Mouse (Mus musculus) spleen, adult 18-20 months (tissue): ENCODE data around the gene Mex3b.

Experiments
- DNase-seq, 2 experiments: peaks; one replicate each; pipeline ENCODE4 v3.0.0; 2022; ENCODE audit warnings: mixed read lengths in 2 of 2

Mex3b gene

DNA sequence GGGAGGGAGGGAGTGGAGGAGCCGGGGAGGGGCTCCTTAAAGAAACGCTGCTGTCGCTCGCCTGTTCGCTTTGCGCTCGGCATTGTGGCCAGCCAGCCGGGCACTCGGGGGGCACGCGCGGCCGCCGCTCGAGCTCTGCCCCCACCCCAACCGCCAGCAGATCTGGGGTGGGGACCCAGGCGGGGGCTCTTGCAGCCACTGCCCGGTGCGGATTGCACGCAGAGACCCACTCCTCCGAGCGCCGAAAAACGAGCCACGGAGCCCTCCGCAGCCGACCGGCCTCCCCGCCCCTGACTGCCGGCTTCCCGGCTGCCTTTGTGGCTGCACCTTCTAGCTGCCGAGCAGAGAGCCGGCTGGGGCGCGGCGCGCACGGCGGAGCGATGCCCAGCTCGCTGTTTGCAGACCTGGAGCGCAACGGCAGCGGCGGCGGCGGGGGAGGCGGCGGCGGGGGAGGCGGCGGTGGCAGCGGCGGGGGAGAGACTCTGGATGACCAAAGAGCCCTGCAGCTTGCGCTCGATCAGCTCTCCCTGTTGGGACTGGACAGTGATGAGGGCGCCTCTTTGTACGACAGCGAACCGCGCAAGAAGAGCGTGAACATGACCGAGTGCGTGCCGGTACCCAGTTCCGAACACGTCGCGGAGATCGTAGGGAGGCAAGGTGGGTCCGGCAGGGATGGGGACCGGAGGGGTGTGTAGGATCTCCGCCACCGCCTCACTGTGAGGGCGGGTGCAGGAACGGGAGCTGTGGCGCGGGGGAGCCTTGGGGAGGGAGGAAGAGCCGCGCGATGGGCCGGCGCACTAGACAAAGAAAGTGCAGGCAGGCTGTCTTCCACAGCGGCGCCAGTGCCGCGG lies at the start of gene Mex3b:
Mex3b (plus strand) TSS at position 63 of the 851 bp plus-strand sequence.
- DNase-seq: peak; percentile 35 to 61

DNA sequence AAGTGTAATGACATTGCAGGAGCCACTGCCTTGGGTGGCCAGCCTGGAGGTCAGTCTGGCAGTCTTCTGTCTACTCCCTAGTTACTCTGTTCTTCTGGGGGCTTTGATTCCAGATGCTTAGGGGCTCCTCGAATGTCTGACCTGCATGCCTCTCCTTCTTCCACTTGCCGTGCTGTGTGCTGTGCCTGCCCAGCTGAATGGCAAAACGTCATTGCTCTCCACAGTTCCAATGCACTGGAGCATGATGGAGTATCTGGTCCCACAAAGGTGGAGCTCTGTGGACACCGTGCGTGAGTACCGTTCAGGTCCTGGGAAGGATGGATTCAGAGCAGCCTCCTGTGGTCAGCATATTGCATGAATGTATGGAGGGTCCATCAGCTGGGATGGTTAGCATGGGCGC lies 47.6 kb upstream of the Mex3b start:
- no peak for DNase-seq

DNA sequence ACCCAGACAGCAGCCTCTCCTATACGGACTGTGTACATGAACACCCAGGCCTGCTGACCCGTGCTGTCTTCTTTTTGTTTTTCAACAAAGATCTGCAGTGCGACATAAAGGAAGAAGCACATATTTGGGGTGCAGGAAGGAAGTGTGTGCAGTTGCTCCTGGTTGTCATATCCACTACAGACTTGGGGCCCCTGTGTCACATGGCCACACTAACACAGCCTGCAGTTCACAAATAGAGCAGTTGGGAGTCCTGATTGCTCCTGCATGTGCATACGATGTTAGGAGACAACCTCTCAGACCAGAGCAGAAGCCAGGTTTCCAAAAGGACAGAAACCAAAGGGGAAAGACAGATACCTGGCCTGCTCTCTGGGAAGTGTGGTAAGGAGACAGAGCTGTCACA lies 46.5 kb upstream of the Mex3b start:
- no peak for DNase-seq

DNA sequence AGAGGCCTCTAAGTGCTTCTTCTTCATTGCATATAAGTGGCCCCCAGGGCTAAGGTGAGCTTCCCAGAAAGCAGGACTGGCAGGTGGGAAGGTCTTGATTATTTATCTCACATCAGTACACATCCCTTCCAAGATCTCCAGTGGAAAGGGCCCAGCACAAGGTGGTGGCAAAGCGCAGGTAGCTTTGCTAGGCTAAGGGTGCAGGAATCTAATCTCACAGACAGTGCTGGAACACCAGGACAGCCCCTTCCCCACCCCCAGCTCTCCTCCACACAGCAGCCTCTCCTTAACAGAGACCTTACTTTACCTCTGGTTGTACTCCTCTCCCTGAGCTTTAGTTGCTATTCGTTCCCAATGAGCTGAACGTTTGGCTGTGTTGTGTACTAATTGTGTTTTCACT lies 45.6 kb upstream of the Mex3b start:
- no peak for DNase-seq

DNA sequence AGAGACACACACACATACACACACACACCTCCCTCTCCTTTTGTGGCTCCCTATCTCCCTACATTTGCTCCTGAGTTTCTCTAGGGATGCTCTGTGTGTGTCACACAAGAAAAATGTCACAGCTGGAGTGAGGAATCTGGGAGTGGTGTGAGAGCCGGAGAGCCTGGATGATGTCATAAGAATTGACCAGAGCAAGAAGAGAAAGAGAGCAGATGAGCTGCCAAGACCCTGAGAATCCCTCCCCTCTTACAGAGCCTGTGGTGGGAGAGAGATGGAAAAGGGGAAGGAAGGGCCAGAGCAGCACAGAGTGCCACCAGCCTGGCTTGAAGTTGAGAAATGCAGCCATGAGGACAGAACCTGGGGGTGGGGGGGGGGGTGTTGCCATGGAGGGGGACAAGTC lies 44.6 kb upstream of the Mex3b start:
- no peak for DNase-seq

DNA sequence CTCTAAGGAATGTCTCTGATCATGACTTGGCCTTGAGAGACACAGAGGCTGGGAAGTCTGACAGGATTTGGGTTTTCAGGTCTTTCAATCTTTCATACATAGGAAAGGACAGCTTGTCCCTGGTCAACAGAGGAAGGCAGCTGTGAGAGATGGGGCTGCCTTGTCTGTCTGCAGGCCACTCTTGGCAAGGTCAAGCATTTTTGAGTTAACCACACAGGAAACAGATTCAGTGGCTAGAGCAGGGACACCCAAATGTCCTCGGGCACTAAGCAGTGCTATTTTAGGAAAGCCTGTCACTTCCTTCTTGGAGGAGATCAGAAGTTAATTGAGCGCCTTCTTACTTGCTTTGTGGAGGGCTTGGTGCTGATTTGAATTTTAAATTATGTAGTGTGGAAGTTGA lies 38.9 kb upstream of the Mex3b start:
- no peak for DNase-seq

DNA sequence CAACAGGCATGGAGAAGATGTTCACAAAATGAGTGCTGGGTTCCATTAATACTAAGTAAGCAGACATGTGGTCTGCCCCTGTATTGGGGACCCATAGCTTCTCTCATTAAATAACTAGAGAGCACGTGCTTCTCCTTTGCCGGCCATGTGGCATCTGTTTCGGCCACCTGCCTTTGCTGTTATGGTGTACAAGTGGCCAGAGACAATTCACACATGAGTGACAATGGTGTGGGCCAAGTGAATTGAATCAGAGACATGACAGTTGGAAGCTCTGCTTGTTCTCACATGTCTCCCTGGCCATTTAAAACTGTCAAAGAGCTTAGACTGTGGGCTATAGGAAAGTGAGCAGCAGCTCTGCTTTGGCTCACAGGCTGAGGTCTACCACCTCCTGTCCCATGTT lies 37.6 kb upstream of the Mex3b start:
- no peak for DNase-seq

DNA sequence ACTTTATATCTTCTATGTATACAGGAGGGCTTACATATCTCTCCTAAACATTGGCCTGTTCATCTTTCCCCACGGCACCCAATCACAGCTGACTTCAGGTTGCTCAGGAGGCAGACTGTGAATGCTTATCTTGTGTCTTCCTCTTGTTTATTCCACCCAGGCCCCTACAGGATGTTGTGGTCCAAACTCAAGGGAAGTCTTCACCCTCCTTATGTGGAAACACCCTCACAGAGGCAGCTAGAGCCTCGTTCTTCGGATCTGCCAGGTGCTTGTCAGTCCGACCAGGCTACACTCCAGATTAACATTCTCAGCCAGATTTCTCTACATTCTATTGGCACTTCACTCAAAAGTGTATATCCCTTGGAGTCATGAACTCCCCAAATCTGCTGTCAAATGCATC lies 32.7 kb upstream of the Mex3b start:
- no peak for DNase-seq

DNA sequence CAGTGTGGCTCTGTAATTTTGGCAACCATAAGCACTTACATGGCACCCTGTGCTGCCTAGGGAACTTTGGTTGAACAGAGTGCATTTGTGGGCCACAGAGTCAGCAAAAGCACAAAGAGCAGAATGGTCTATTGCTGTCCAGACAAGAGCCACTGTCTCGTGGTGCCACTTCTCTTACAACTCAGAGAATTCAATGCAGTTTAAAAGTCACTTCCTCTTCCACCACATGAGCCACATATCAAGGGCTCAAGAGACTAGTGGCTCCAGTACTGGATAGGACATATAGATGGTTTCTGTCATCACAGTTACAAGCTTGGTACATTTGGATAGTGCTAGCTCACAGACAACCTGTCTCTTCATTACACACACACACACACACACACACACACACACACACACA lies 28.7 kb upstream of the Mex3b start:
- no peak for DNase-seq

DNA sequence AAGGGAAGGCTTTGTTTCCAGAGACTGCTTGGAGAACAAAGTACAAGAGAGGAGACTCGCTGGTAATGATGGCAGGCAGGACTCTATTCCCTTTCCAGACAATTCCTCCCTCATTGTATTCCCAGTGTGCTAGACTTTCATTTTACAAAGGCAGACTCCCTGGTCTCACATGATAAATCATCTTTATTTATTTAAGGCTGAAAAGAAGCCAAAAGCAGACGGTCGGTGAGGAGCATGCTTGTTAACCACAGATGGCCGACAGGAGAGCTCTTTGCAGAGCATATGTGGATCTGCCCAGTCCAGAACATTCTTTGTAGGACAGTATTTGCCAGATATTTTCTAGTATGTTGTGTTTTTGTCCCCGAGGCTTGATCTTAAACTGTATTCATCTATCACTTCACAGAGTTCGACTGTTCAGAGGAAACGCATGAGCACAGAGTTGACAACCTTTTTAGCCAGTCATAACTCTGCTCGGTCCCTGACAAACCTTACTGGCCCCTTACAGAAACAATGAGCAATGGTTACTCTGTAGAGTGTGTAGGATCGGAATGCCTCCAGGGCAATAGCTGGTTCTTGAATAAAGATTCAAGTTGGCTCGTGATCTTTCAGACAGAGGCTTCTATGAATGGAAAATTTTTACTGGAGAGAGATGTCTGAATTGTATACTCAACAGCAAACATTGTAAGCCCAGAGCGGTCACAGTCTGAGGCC lies 28.0 kb upstream of the Mex3b start:
- no peak for DNase-seq

DNA sequence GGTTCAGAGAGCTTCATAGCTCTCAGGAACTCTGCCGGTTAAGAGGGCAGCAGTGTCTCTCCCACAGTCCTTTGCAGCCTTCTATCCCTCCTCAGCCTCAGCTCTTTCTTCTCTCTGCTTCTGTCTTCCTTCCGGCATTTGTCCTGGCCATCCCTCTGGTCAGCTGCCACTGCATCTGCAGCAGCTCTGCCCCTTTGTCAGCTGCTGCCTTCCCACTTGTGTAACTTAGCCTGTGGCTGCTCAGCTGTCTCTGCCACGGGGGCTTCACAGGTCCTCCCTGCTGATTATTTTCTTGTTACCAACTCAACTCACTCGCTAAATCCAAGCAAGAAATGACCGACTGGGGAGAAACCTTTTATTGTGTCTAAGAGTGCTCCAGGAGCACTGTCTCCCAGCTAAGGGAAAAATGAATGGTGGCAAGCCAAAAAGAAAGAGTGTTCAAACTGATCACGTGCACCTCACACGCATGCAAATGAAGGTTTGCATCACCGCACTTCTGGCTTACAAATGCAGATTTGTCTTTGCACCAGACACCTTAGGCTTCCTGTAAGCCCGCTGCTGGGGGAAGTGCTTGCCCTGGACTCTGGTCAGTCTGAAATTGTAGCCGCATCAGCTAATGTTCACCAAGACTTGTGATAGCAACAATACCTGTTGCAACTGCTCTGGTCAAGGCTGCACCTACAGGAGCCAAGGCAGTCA lies 24.8 kb upstream of the Mex3b start:
- DNase-seq: no peak

DNA sequence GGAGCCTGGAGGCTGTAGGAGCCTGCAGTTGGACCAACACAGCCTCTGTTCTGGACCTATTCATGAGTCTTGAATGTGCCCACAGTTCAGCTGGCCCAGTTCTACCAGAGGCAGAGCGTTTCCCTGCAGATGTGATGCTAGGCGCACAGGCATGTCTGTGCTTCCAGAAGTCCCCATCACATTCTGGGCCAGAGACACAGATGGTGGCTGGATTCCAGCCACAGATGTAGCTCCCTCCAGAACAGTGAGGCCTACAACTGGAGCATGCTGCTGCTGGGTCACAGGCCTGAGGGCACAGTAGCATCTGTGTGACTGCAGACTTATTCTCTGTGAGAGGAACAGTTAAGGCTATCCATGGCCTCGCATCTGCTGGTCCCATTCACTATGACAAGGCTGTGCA lies 16.4 kb upstream of the Mex3b start:
- no peak for DNase-seq

DNA sequence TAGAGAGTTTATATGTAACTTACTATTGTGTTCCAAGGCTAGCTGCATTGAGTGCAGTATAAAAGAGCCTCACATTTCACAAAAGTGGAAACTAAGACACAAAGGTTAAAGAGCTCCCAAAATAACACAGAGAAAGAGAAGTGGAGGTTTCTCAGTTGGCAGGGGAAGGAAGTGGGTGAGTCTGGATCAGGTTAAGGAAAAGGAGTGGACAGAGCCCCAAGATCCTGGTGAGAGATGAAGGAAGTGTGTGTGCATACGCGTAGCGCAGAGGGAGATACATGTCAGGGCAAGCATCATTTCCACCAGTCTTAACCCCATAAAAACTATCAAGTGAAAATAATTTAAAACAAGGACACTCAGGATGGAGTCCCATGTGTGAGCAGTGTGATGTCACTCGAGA lies 15.5 kb upstream of the Mex3b start:
- no peak for DNase-seq

DNA sequence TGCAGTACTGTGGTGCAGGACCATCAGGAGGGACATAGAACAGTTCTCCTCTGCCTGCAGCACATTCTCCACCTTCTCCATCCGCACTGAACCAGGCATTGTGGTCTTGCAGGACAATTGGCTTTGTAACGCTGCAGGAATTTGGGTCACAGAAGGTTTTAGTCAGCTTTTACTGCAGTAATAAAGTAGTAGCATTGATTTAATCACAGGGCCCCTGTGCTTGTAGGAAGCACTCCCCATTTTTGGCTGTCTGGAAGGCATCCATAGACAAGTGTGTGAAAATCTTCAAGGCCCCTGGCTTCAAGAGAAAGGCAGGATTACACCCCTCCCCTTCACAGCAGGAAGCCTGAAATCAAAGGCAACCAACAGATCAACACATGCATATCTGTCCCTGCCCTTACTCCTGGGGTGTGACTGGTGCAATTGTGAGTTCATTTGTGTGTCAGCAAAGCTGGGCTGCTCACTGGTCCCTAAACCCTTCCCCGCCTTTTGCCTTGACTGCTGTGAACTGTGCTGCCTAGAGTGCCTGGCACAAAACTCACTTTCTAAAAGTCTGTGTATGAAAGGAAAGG lies 12.9 kb upstream of the Mex3b start:
- no peak for DNase-seq

DNA sequence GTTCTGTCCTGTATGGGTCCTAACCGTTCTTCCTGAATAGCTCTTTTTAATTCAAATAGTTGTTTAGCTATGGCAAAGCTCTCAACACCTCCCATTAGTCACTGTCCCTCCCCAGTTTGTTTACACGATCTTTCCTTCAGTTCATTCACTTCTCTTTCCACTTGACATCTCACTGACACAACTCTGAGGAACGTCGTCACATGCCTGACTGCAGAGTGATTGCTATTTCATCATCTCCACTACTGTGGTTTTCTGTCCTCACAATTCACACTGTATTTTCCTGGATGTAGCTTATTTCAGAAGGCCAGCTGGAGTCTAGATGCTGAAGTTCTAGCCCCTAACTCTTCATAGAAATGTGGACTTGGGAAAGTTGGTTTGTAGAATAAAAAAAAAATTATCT lies 8.5 kb upstream of the Mex3b start:
- DNase-seq: no peak

DNA sequence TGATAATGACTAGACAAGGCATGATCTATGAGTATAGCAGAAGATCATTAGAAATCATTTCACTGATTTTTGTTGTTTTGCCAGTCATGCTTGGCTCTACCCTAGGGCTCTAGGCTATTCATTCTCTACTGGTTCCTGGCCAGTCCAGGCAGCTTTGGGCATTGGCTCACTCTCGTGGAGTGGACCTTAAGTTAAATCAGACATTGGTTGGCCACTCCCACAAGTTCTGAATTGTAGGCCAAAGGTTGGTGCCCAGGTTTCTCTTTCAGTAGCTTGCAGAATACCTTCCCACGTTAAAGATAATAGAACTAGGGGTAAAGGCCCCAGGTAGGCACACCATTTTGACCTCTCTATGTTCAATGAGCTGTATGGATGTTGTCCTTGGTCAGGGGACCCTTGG lies 6.5 kb upstream of the Mex3b start:
- DNase-seq: no peak

DNA sequence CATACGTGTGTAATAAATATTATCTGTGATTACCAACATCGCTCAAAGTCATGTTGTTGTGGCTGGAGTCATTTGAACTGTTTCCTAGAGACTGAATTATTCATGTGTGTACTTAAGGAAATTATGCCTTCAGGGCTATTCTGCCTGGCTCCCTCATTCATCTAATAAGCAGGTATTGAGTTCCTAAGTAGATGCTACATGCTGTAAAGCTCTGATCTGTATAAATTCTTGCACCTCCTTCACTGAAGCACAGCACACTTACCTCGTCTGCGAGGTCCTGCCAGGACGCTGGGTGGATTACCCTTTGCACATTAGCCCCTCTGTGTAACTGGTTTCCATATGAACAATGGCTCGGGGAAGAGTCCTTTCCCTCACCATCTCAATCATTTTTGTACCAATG lies 3.8 kb upstream of the Mex3b start:
- no peak for DNase-seq

DNA sequence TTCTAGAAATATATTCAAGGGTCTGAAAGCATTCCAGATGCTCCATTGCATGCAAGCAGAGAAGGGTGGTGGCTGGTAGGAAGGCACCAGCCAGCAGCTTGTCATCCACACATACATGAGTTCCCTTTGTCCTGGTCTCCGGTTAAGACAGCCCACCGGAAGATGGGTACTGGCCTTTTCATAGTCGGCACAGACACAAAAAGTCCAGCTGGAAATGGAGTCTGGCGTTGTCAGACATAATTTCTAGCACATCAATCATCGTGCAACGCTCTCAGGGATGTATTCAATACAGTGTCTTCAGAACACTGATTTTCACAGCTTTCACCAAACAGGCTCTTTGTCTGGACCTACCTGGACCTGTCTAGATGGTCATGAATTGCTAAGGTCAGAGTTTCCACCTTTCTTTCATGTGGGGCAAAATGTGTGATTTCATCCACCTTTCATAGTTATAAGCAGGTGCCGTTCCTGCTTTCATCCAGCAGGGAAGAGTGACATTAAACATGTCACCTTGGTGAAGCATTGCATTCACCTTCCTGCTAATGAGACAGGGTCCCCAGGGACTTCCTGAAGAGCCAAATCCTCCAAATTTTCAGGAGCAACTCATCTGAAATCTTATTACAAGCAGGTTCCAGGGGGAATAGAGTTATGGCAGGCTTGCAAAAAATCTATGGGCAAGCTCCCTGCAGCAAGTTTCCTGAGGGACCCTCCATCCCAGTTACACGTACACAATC lies 2.7 kb upstream of the Mex3b start:
- DNase-seq: no peak

DNA sequence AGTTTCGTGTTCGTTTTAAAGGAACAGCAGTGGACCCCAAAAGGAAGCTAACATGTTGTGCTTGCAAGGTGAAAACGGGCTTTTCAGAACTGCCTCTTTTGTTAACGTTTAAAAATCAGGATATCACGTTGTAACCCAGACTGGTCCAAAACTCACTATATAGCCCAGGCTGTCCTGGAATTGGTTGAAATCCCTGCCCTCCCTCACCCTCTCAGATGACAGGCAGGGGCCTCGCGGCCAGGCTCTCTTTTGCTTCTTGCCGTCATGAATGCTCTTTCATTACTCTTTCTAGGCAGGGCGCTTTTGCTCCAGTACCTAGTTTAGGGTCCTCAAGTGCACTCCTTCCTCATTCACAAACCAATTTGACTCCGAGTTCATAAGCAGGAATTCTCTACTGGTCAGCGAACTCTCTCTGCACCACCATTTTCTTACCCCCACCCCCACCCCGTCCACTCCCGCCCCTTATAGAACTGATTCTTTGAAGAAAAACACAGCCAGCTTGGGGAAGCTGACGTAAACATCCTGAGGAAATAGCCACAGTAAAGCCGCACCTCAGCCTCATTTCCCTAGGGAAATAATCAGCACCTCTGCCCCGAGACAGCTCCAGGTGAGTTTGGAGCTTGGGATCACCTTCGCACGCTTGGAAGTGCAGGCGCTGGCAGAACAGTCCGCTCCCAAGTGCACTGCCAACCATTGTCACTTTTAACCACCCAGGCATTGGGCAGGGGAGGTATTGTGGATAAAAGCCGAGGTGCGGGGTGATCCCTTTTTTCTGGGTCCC lies 2.0 kb upstream of the Mex3b start:
- DNase-seq: peak in 1 of 2 experiments; percentile 6

DNA sequence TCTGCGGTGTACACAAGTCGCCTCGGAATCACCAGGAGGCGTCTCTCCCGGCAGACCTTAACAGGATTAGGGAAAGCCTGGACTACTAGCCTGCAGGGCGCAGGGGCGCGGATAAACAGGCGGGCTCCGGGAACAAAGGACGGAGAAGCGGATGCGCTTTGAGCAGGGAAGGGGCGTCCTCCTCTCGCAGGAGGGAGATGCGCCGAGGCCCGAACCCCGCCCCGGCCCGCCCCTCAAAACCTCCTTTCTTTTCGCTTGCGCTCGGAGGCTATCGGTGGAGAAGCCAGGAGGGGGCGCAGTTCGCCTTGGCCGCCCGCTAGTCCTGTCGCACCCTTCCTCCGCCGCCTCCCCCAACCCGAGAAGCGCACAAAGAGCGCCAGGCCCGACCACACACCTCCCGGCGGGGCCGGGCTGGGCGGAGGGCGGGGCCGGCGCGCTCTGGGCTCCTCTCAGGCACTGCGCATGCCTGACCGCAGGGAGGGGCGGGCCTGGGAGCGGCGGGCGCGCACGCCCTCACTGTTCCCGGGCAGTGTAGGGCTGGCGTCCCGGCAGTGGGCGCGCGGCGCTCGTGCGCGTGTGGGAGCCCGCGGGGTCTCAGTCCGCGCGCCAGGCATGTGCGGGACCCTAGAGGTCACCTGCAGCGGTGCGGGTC lies 1.2 kb upstream of the Mex3b start:
- DNase-seq: peak; percentile 98

DNA sequence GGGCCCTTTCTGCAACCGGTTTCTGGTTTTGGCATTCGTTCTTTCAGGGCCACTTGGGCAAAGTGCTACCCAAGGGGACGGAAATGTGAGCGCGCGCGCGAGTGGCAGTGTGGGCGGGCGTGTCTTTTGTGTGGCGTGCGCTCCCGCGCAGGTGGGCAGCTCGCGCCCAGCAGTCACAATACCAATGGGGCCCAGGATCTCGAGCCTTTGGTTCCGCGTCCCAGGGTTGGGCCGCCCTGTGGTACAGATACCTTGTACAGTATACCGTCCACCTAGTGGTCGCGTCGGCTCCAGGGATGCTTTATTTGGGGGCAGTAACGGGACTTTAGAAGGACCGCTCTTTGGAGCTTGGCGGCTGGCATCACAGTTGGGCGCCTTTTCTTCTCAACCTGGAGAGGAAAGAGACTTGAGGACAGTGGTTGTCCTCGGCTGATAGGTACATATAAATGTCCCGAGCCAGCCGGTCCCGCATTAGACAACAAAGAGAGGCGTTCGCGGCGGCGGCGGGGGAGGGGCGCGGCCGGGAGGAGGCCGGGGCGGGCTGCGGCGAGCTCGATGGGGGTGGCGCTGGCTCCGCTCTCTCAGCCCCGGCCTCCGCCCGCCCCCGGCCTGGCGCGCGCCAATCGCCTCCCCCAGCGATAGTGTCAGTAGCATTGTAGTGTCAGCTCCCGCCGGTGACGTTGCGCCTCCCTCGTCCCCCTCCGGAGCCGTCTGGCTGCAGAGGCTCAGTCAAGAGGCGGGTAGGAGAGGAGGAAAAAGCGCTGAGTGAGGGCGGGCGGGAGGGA lies 455 bp upstream of the Mex3b start:
- DNase-seq: peak; percentile 88
